Mouse (Mus musculus): ENCODE results near the gene Syn2. TPM values are rescaled to one million over a fixed set of nuclear protein-coding genes. Genes with fewer than 3 reads are reported as not detected.

The Syn2 gene
- polyA plus RNA-seq, 1 experiment, result 1.4 TPM

GRCm38 (mm10) chr6:115291823-115292222 lies 157.1 kb downstream of the Syn2 start:
- no peak for TF ChIP-seq POLR2A (IDR thresholded peaks at IDR 0.05; ENCODE audit: borderline replicate concordance, control insufficient read depth, low read depth, low read length)
- no peak for TF ChIP-seq CTCF (IDR thresholded peaks at IDR 0.05; ENCODE audit: control insufficient read depth, insufficient read depth, low read length)
- Histone ChIP-seq H3K4me1 (ENCODE audit: control insufficient read depth, insufficient read depth, low read length) (no peaks in the 10 kb centered on the region), H3K27ac (ENCODE audit: control insufficient read depth, insufficient read depth, low read depth, low read length, poor library complexity) (no peak overlapping the region), H3K4me3 (replicated peaks; ENCODE audit: control insufficient read depth, low read depth, low read length) (no peak overlapping the region)
- 81% methylated on average over 6 of the region's 6 CpGs for WGBS

- Histone ChIP-seq H3K4me1 (ENCODE audit: control insufficient read depth, insufficient read depth, low read length) (no peaks in the 10 kb centered on the region), H3K4me3 (replicated peaks; ENCODE audit: control insufficient read depth, low read depth, low read length) (no peak overlapping the region), H3K27ac (ENCODE audit: control insufficient read depth, insufficient read depth, low read depth, low read length, poor library complexity) (no peak overlapping the region)
- TF ChIP-seq POLR2A (IDR thresholded peaks at IDR 0.05; ENCODE audit: borderline replicate concordance, control insufficient read depth, low read depth, low read length), result no peak
- TF ChIP-seq CTCF (IDR thresholded peaks at IDR 0.05; ENCODE audit: control insufficient read depth, insufficient read depth, low read length), result no peak
- 79% methylated on average over 6 of the region's 6 CpGs for WGBS
Measured at GRCm38 (mm10) chr6:115292621-115293020, 157.9 kb downstream of the Syn2 start.

- Histone ChIP-seq H3K27ac (ENCODE audit: control insufficient read depth, insufficient read depth, low read depth, low read length, poor library complexity) (no peak overlapping the region), H3K4me1 (ENCODE audit: control insufficient read depth, insufficient read depth, low read length) (no peaks in the 10 kb centered on the region), H3K4me3 (replicated peaks; ENCODE audit: control insufficient read depth, low read depth, low read length) (no peak overlapping the region)
- WGBS, result 81% methylated on average over 2 of the region's 2 CpGs
- no peak for TF ChIP-seq POLR2A (IDR thresholded peaks at IDR 0.05; ENCODE audit: borderline replicate concordance, control insufficient read depth, low read depth, low read length)
- TF ChIP-seq CTCF (IDR thresholded peaks at IDR 0.05; ENCODE audit: control insufficient read depth, insufficient read depth, low read length), result no peak
Measured at GRCm38 (mm10) chr6:115293877-115294276, 159.2 kb downstream of the Syn2 start.

DNA sequence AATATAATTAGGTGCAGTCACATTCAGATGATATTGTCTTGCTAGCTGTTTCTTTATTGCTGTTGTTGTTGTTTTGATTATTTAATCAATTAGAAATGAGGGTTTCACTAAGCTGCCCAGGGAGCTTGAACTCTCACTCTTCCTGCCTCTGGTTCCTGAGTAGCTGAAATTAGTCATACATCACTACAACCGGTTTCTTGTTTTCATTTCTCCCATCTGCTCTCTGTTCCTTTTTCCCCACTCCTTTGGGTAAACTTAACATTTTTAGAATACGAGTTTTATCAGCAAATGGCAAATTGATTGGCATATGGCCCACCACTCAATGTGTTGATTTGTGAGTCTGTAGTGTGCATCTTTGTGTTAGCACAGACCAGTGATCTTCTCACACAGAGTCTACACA lies 172.4 kb downstream of the Syn2 start:
- no peaks in the 10 kb centered on the region for H3K4me1 ChIP-seq (ENCODE audit: control insufficient read depth, insufficient read depth, low read length)
- no peak overlapping the region for H3K27ac ChIP-seq (ENCODE audit: control insufficient read depth, insufficient read depth, low read depth, low read length, poor library complexity)
- WGBS, result 49% methylated on average over 2 of the region's 2 CpGs
- no peak overlapping the region for H3K4me3 ChIP-seq (replicated peaks; ENCODE audit: control insufficient read depth, low read depth, low read length)
- no peak for TF ChIP-seq CTCF (IDR thresholded peaks at IDR 0.05; ENCODE audit: control insufficient read depth, insufficient read depth, low read length)
- no peak for TF ChIP-seq POLR2A (IDR thresholded peaks at IDR 0.05; ENCODE audit: borderline replicate concordance, control insufficient read depth, low read depth, low read length)

DNA sequence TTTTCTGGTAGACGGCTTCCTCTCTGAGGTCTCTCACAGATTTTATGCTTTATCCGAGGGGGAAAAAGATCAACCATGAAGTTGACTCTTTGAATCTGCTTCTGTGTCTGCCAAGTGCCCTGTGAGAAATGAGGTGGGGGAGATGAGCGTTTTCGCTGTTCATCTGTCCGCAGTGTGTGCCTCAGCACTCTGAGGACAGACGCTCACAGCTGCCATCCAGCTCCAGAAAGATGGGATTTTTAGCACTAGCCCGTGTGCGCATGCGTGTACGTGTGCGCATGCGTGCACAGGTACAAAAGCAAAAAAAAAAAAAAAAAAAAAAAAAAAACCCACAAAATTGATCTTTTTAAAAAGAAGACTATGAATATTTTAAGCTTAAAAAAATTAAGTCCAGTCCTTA lies 178.1 kb downstream of the Syn2 start:
- WGBS, result 75% methylated on average over 12 of the region's 12 CpGs
- H3K4me3 ChIP-seq (replicated peaks; ENCODE audit: control insufficient read depth, low read depth, low read length), result no peak overlapping the region
- TF ChIP-seq CTCF (IDR thresholded peaks at IDR 0.05; ENCODE audit: control insufficient read depth, insufficient read depth, low read length) (no peak), POLR2A (IDR thresholded peaks at IDR 0.05; ENCODE audit: borderline replicate concordance, control insufficient read depth, low read depth, low read length) (no peak)
- no peak overlapping the region for H3K27ac ChIP-seq (ENCODE audit: control insufficient read depth, insufficient read depth, low read depth, low read length, poor library complexity)
- no peaks in the 10 kb centered on the region; the same call in 1 of the 2 replicates for H3K4me1 ChIP-seq (ENCODE audit: control insufficient read depth, insufficient read depth, low read length)

DNA sequence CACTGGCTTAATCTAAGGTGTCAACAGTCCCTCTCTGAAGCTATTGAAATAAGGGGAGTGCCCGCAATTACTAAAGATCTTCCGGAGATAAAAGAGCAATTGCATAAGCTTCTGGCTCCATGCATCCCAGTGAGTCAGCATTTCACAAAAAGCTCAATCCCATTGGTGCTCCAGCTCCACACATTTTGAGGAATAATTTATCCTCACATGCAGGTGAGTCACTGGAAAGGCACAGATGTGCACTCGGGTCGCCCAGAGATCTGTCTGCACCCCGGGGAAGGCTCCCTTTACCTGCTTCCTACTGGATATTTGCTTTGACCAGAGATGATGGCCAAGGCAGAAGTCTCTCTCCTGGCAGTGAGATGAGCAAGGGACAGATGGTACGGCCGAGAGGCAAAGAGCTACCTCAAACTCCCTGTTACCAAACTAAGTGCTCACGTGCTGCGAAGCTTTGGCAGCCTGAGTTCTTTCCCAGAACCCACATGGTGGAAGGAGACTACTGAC lies 178.6 kb downstream of the Syn2 start:
- TF ChIP-seq CTCF (IDR thresholded peaks at IDR 0.05; ENCODE audit: control insufficient read depth, insufficient read depth, low read length) (no peak), POLR2A (IDR thresholded peaks at IDR 0.05; ENCODE audit: borderline replicate concordance, control insufficient read depth, low read depth, low read length) (no peak)
- no peak overlapping the region for H3K4me3 ChIP-seq (replicated peaks; ENCODE audit: control insufficient read depth, low read depth, low read length)
- 63% methylated on average over 9 of the region's 9 CpGs for WGBS
- H3K4me1 ChIP-seq (ENCODE audit: control insufficient read depth, insufficient read depth, low read length), result no peaks in the 10 kb centered on the region; the same call in 1 of the 2 replicates
- no peak overlapping the region for H3K27ac ChIP-seq (ENCODE audit: control insufficient read depth, insufficient read depth, low read depth, low read length, poor library complexity)

- no peak for TF ChIP-seq CTCF (IDR thresholded peaks at IDR 0.05; ENCODE audit: control insufficient read depth, insufficient read depth, low read length)
- TF ChIP-seq POLR2A (IDR thresholded peaks at IDR 0.05; ENCODE audit: borderline replicate concordance, control insufficient read depth, low read depth, low read length), result no peak
- H3K4me3 ChIP-seq (replicated peaks; ENCODE audit: control insufficient read depth, low read depth, low read length), result no peak overlapping the region
- H3K27ac ChIP-seq (ENCODE audit: control insufficient read depth, insufficient read depth, low read depth, low read length, poor library complexity), result no peak overlapping the region
- H3K4me1 ChIP-seq (ENCODE audit: control insufficient read depth, insufficient read depth, low read length), result no peaks in the 10 kb centered on the region; the same call in 1 of the 2 replicates
- 76% methylated on average over 7 of the region's 7 CpGs for WGBS
Measured at GRCm38 (mm10) chr6:115313910-115314309, 179.2 kb downstream of the Syn2 start.

GRCm38 (mm10) chr6:115315770-115316169 lies 181.1 kb downstream of the Syn2 start:
- no peak for TF ChIP-seq CTCF (IDR thresholded peaks at IDR 0.05; ENCODE audit: control insufficient read depth, insufficient read depth, low read length)
- no peak for TF ChIP-seq POLR2A (IDR thresholded peaks at IDR 0.05; ENCODE audit: borderline replicate concordance, control insufficient read depth, low read depth, low read length)
- no peaks in the 10 kb centered on the region; the same call in 1 of the 2 replicates for H3K4me1 ChIP-seq (ENCODE audit: control insufficient read depth, insufficient read depth, low read length)
- WGBS, result 53% methylated on average over 4 of the region's 4 CpGs
- H3K27ac ChIP-seq (ENCODE audit: control insufficient read depth, insufficient read depth, low read depth, low read length, poor library complexity), result no peak overlapping the region
- no peak overlapping the region for H3K4me3 ChIP-seq (replicated peaks; ENCODE audit: control insufficient read depth, low read depth, low read length)

DNA sequence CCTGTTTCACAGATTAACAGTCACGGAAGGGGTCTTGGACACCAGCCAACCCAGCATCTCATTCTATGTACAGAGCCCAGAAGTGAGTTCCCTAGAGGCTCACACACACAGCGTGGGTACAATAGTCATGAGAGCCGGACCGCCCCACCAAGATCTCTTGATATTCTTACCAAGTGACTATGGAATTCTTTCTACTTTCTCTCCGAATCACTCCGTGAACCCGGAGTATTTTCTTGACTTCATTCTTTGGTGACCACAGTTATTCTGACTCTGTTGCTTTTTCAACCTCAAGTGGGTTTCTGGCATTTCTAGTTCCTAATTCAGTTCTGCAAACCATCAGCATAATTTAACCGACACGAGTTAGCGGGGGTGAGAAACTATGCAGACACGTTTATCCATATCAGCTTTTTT lies 182.1 kb downstream of the Syn2 start:
- no peak overlapping the region for H3K4me3 ChIP-seq (replicated peaks; ENCODE audit: control insufficient read depth, low read depth, low read length)
- H3K4me1 ChIP-seq (ENCODE audit: control insufficient read depth, insufficient read depth, low read length), result peaks cover 2% of the 10 kb centered on the region; the same call in 1 of the 2 replicates
- WGBS, result 67% methylated on average over 11 of the region's 11 CpGs
- TF ChIP-seq POLR2A (IDR thresholded peaks at IDR 0.05; ENCODE audit: borderline replicate concordance, control insufficient read depth, low read depth, low read length) (no peak), CTCF (IDR thresholded peaks at IDR 0.05; ENCODE audit: control insufficient read depth, insufficient read depth, low read length) (no peak)
- H3K27ac ChIP-seq (ENCODE audit: control insufficient read depth, insufficient read depth, low read depth, low read length, poor library complexity), result no peak overlapping the region

Data from bone marrow, adult 2 months (tissue).